Mouse (Mus musculus) MEL (cell line): ENCODE results near the gene Msh3. TPM values are rescaled to one million over a fixed set of nuclear protein-coding genes. Genes with fewer than 3 reads are reported as not detected.

Source experiments
- DNase-seq: peaks from one replicate; pipeline ENCODE4 v3.0.0; 2011; ENCODE audit warnings: low read depth, low spot score
- H3K27ac ChIP-seq: 2 replicates; pipeline ENCODE4 v1.5.1; 2012; ENCODE audit warnings: low read depth, mild to moderate bottlenecking, control low read depth, low read length, moderate library complexity; ENCODE audit not compliant: control insufficient read depth
- H3K27me3 ChIP-seq, 2 experiments: fragments of 150-350 bp in 1 of 2; sonication (generic) in 1 of 2; 2 replicates each; pipeline ENCODE4 v1.6.1; 2012; ENCODE audit warnings: low read length in 2 of 2, mild to moderate bottlenecking in 2 of 2, improper control_type of control experiment in 1 of 2, moderate library complexity in 1 of 2; ENCODE audit not compliant: insufficient read depth in 2 of 2, control insufficient read depth in 1 of 2
- H3K36me3 ChIP-seq, 2 experiments: 2 replicates each; pipeline ENCODE4 v1.6.1; 2012 to 2014; ENCODE audit warnings: low read length in 2 of 2, improper control_type of control experiment in 1 of 2, inconsistent platforms in 1 of 2, mild to moderate bottlenecking in 1 of 2; ENCODE audit not compliant: insufficient read depth in 2 of 2, control insufficient read depth in 1 of 2
- H3K4me1 ChIP-seq, 2 experiments: fragments of 150-350 bp in 1 of 2; sonication (generic) in 1 of 2; 2 replicates each; pipeline ENCODE4 v1.6.1; 2012; ENCODE audit warnings: low read length in 2 of 2, improper control_type of control experiment in 1 of 2, mild to moderate bottlenecking in 1 of 2; ENCODE audit not compliant: insufficient read depth in 2 of 2, control insufficient read depth in 1 of 2
- H3K4me3 ChIP-seq, 2 experiments: fragments of 150-350 bp in 1 of 2; sonication (generic) in 1 of 2; 2 replicates each; pipeline ENCODE4 v1.5.1; 2012; ENCODE audit warnings: low read depth in 2 of 2, low read length in 2 of 2, mild to moderate bottlenecking in 2 of 2, moderate library complexity in 2 of 2, control low read depth in 1 of 2, improper control_type of control experiment in 1 of 2; ENCODE audit not compliant: control insufficient read depth in 1 of 2, insufficient read depth in 1 of 2
- H3K79me2 ChIP-seq: 2 replicates; pipeline ENCODE4 v1.6.1; 2012; ENCODE audit warnings: mild to moderate bottlenecking, low read length, moderate library complexity; ENCODE audit not compliant: control insufficient read depth, poor library complexity, insufficient read depth
- H3K9ac ChIP-seq: 2 replicates; pipeline ENCODE4 v1.6.1; 2012; ENCODE audit warnings: low read depth, mild to moderate bottlenecking, control low read depth, low read length, moderate library complexity; ENCODE audit not compliant: control insufficient read depth, poor library complexity, severe bottlenecking
- H3K9me3 ChIP-seq: fragments of 150-350 bp; sonication (generic); replicated peaks from 2 replicates; pipeline ENCODE4 v1.6.1; 2012; ENCODE audit warnings: mild to moderate bottlenecking, low read length, improper control_type of control experiment, moderate library complexity; ENCODE audit not compliant: insufficient read depth
- CTCF ChIP-seq, 3 experiments: IDR thresholded peaks in 2 of 3; conservative IDR thresholded peaks in 1 of 3; 2 replicates each; pipeline ENCODE4 v1.5.1; 2011 to 2012; ENCODE audit warnings: low read length in 3 of 3, low read depth in 2 of 3, mild to moderate bottlenecking in 2 of 3, improper control_type of control experiment in 1 of 3, inconsistent platforms in 1 of 3, mixed read lengths in 1 of 3, moderate library complexity in 1 of 3; ENCODE audit not compliant: control insufficient read depth in 1 of 3, insufficient read depth in 1 of 3, poor library complexity in 1 of 3, severe bottlenecking in 1 of 3
- E2F4 ChIP-seq: IDR thresholded peaks from 2 replicates; pipeline ENCODE4 v1.6.1; 2011; ENCODE audit warnings: low read depth, low read length, improper control_type of control experiment, borderline replicate concordance
- ETS1 ChIP-seq: IDR thresholded peaks from 2 replicates; pipeline ENCODE4 v1.6.1; 2012; ENCODE audit warnings: low read depth, mild to moderate bottlenecking, inconsistent platforms, low read length, improper control_type of control experiment, moderate library complexity
- HCFC1 ChIP-seq: IDR thresholded peaks from 2 replicates; pipeline ENCODE4 v1.6.1; 2012; ENCODE audit warnings: low read depth, mild to moderate bottlenecking, inconsistent platforms, low read length, improper control_type of control experiment, moderate library complexity
- JUND ChIP-seq: IDR thresholded peaks from 2 replicates; pipeline ENCODE4 v1.6.1; 2011; ENCODE audit warnings: low read depth, mild to moderate bottlenecking, improper control_type of control experiment, low read length
- KAT2A ChIP-seq: conservative IDR thresholded peaks from 2 replicates; pipeline ENCODE4 v1.6.1; 2012; ENCODE audit warnings: low read depth, low read length, improper control_type of control experiment, inconsistent platforms
- MAFK ChIP-seq: IDR thresholded peaks from 2 replicates; pipeline ENCODE4 v1.6.1; 2011; ENCODE audit warnings: low read depth, mild to moderate bottlenecking, low read length, improper control_type of control experiment, borderline replicate concordance
- MEF2A ChIP-seq: IDR thresholded peaks from 2 replicates; pipeline ENCODE4 v1.6.1; 2014; ENCODE audit warnings: low read depth, mild to moderate bottlenecking, inconsistent platforms, low read length, improper control_type of control experiment; ENCODE audit not compliant: poor library complexity, insufficient replicate concordance, severe bottlenecking; ENCODE audit errors: extremely low read depth
- MXI1 ChIP-seq: IDR thresholded peaks from 2 replicates; pipeline ENCODE4 v1.6.1; 2011; ENCODE audit warnings: mild to moderate bottlenecking, low read depth, low read length, improper control_type of control experiment
- MYB ChIP-seq: IDR thresholded peaks from 2 replicates; pipeline ENCODE4 v1.6.1; 2011; ENCODE audit warnings: mild to moderate bottlenecking, low read depth, low read length, improper control_type of control experiment
- POLR2A ChIP-seq, 2 experiments: IDR thresholded peaks; 2 replicates each; pipeline ENCODE4 v1.6.1; 2011 to 2012; ENCODE audit warnings: low read length in 2 of 2, mild to moderate bottlenecking in 2 of 2, control low read depth in 1 of 2, improper control_type of control experiment in 1 of 2, low read depth in 1 of 2, moderate library complexity in 1 of 2; ENCODE audit not compliant: control insufficient read depth in 1 of 2, insufficient read depth in 1 of 2, poor library complexity in 1 of 2
- RCOR1 ChIP-seq: IDR thresholded peaks from 2 replicates; pipeline ENCODE4 v1.6.1; 2012; ENCODE audit warnings: low read depth, mild to moderate bottlenecking, inconsistent platforms, low read length, improper control_type of control experiment
- TCF12 ChIP-seq: IDR thresholded peaks from 2 replicates; pipeline ENCODE4 v1.6.1; 2014; ENCODE audit warnings: low read depth, mild to moderate bottlenecking, inconsistent platforms, low read length, improper control_type of control experiment, moderate library complexity
- USF2 ChIP-seq, 2 experiments: IDR thresholded peaks; 2 replicates each; pipeline ENCODE4 v1.6.1; 2011 to 2012; ENCODE audit warnings: improper control_type of control experiment in 2 of 2, low read length in 2 of 2, borderline replicate concordance in 1 of 2, inconsistent platforms in 1 of 2, low read depth in 1 of 2, mild to moderate bottlenecking in 1 of 2; ENCODE audit not compliant: insufficient read depth in 1 of 2
- ZC3H11A ChIP-seq: IDR thresholded peaks from 2 replicates; pipeline ENCODE4 v1.6.1; 2012; ENCODE audit warnings: low read depth, mild to moderate bottlenecking, inconsistent platforms, low read length, improper control_type of control experiment
- ZMIZ1 ChIP-seq: IDR thresholded peaks from 2 replicates; pipeline ENCODE4 v1.6.1; 2012; ENCODE audit warnings: low read depth, mild to moderate bottlenecking, inconsistent platforms, low read length, improper control_type of control experiment, moderate library complexity
- ZNF384 ChIP-seq: IDR thresholded peaks from 2 replicates; pipeline ENCODE4 v1.6.1; 2012; ENCODE audit warnings: low read depth, mild to moderate bottlenecking, inconsistent platforms, low read length, improper control_type of control experiment
- polyA plus RNA-seq, 2 experiments: library from polyadenylated mRNA; stranded (reverse) in 1 of 2; unstranded in 1 of 2; fragments of >175 nt in 1 of 2; fragments of >200 nt in 1 of 2; gene quantifications; 2 replicates each; pipeline versions ENCODE4 v1.2.1 to v1.2.4; 2012; ENCODE audit warnings: low replicate concordance in 2 of 2, low read depth in 1 of 2; ENCODE audit not compliant: insufficient read length in 2 of 2, insufficient read depth in 1 of 2, missing spikeins in 1 of 2
- total RNA-seq: library from RNA; depleted of rRNA; stranded (reverse); fragments of 300-350 nt; gene quantifications from 2 replicates; pipeline ENCODE4 v1.2.3, GENCODE M21; 2012

The Msh3 gene
- total and polyA plus RNA-seq, 3 experiments = 14.4 to 17.7 TPM; not detected in 1

- H3K36me3 ChIP-seq = peaks cover 0 to 5% of the 10 kb centered on the region in 2 experiments
- H3K27me3 ChIP-seq = no peaks in the 10 kb centered on the region
- DNase-seq = no peak
- peaks cover 6% of the 10 kb centered on the region for H3K79me2 ChIP-seq
- H3K9me3 ChIP-seq = no peaks in the 10 kb centered on the region
- H3K9ac ChIP-seq = no peak overlapping the region
- TF ChIP-seq MYB (no peak), RCOR1 (peak; percentile 86)
- peaks cover 0 to 1% of the 10 kb centered on the region in 2 experiments; a peak in 1 of 4 replicates for H3K4me1 ChIP-seq
- H3K4me3 ChIP-seq = no peak overlapping the region
- no peak overlapping the region for H3K27ac ChIP-seq
Observed at GRCm38 (mm10) chr13:92351100-92351499, 3.7 kb downstream of the Msh3 start.

- Histone ChIP-seq H3K4me3 (no peak overlapping the region), H3K27ac (no peak overlapping the region)
- DNase-seq = no peak
- TF ChIP-seq HCFC1 (no peak), ETS1 (no peak), ZMIZ1 (no peak), CTCF (IDR thresholded peaks at IDR 0.05 in 2 of 3, conservative IDR thresholded peaks at IDR 0.05 in 1 of 3; ENCODE audit: control insufficient read depth in 1 of 3, insufficient read depth in 1 of 3, low read depth in 2 of 3, low read length in 3 of 3, poor library complexity in 1 of 3, severe bottlenecking in 1 of 3) (no peak), E2F4 (no peak), MAFK (no peak), TCF12 (no peak), JUND (no peak), POLR2A (IDR thresholded peaks at IDR 0.05; ENCODE audit: control insufficient read depth in 1 of 2, insufficient read depth in 1 of 2, low read depth in 1 of 2, low read length in 2 of 2, poor library complexity in 1 of 2) (no peak), RCOR1 (no peak), USF2 (IDR thresholded peaks at IDR 0.05; ENCODE audit: borderline replicate concordance in 1 of 2, insufficient read depth in 1 of 2, low read depth in 1 of 2, low read length in 2 of 2) (no peak), ZNF384 (no peak), MEF2A (no peak), ZC3H11A (no peak), MXI1 (no peak), KAT2A (no peak)
- TF ChIP-seq, all 39 proteins: peak for 0
- H3K4me1 ChIP-seq = no peaks in the 10 kb centered on the region
- H3K9ac ChIP-seq = no peak overlapping the region
- no peaks in the 10 kb centered on the region for H3K79me2 ChIP-seq
- no peaks in the 10 kb centered on the region for H3K27me3 ChIP-seq
- no peaks in the 10 kb centered on the region for H3K9me3 ChIP-seq
- no peaks in the 10 kb centered on the region; a peak in 2 of 4 replicates for H3K36me3 ChIP-seq
Observed at GRCm38 (mm10) chr13:92346338-92346737, 8.5 kb downstream of the Msh3 start.
